Mouse (Mus musculus) bone marrow, adult 2 months (tissue): ENCODE measurements at regions not wholly inside any gene's neighbourhood (a gene's known extent, or its start where the extent isn't known, plus 50 kb on each side); places are given as distances from the start of the nearest gene placed in this dataset.

Experiments
- H3K27ac ChIP-seq: fragments of 200-500 bp; 2 replicates; pipeline ENCODE4 v1.5.1; 2012; ENCODE audit warnings: low read depth, mild to moderate bottlenecking, control low read depth, inconsistent platforms, low read length; ENCODE audit not compliant: control insufficient read depth, poor library complexity, insufficient read depth
- H3K4me1 ChIP-seq: fragments of 200-500 bp; 2 replicates; pipeline ENCODE4 v1.6.1; 2011; ENCODE audit warnings: low read length; ENCODE audit not compliant: control insufficient read depth, insufficient read depth
- H3K4me3 ChIP-seq: fragments of 200-500 bp; replicated peaks from 2 replicates; pipeline ENCODE3; 2011; ENCODE audit warnings: mild to moderate bottlenecking, low read depth, low read length, control low read depth; ENCODE audit not compliant: control insufficient read depth
- CTCF ChIP-seq: fragments of 200-500 bp; IDR thresholded peaks from 2 replicates; pipeline ENCODE4 v1.5.1; 2011; ENCODE audit warnings: low read length, control low read depth; ENCODE audit not compliant: control insufficient read depth, insufficient read depth
- POLR2A ChIP-seq: fragments of 200-500 bp; IDR thresholded peaks from 2 replicates; pipeline ENCODE4 v1.6.1; 2011; ENCODE audit warnings: low read depth, mild to moderate bottlenecking, control low read depth, low read length, borderline replicate concordance; ENCODE audit not compliant: control insufficient read depth
- WGBS: fragments of 180-500 bp; shearing (Covaris S2); methylation state at CpG from one replicate; pipeline ENCODE4 v1.1.7; 2018; 5-methylcytosine and 5-hydroxymethylcytosine counted together

GRCm38 (mm10) chr17:79177259-79177658 lies 125.6 kb downstream of the Qpct start:
- TF ChIP-seq CTCF (no peak), POLR2A (no peak)
- 74% methylated on average over 3 of the region's 3 CpGs for WGBS
- Histone ChIP-seq H3K4me3 (no peak overlapping the region), H3K4me1 (no peaks in the 10 kb centered on the region), H3K27ac (no peak overlapping the region)

- TF ChIP-seq POLR2A, result no peak
- no peak for TF ChIP-seq CTCF
- Histone ChIP-seq H3K27ac (no peak overlapping the region), H3K4me3 (no peak overlapping the region), H3K4me1 (no peaks in the 10 kb centered on the region)
- WGBS, result 70% methylated on average over 7 of the region's 7 CpGs
These were observed 124.7 kb downstream of the Qpct start for GRCm38 (mm10) chr17:79176356-79176755.

- WGBS, result 58% methylated on average over 2 of the region's 2 CpGs
- H3K4me1 ChIP-seq, result no peaks in the 10 kb centered on the region
- TF ChIP-seq CTCF (no peak), POLR2A (no peak)
- no peak overlapping the region for H3K27ac ChIP-seq
- H3K4me3 ChIP-seq, result no peak overlapping the region
These were observed 123.7 kb downstream of the Qpct start for GRCm38 (mm10) chr17:79175381-79175780.

- Histone ChIP-seq H3K4me1 (no peaks in the 10 kb centered on the region), H3K4me3 (no peak overlapping the region), H3K27ac (no peak overlapping the region)
- 81% methylated on average over 2 of the region's 2 CpGs for WGBS
- TF ChIP-seq CTCF (no peak), POLR2A (no peak)
These were observed 120.6 kb downstream of the Qpct start for GRCm38 (mm10) chr17:79172328-79172727.

GRCm38 (mm10) chr17:79170690-79171089 lies 119.0 kb downstream of the Qpct start:
- no peak overlapping the region for H3K27ac ChIP-seq
- TF ChIP-seq POLR2A, result no peak
- no peak for TF ChIP-seq CTCF
- H3K4me3 ChIP-seq, result no peak overlapping the region
- WGBS, result 82% methylated on average over 4 of the region's 4 CpGs
- H3K4me1 ChIP-seq, result no peaks in the 10 kb centered on the region

- no peak overlapping the region for H3K4me3 ChIP-seq
- H3K27ac ChIP-seq, result no peak overlapping the region
- H3K4me1 ChIP-seq, result no peaks in the 10 kb centered on the region
- TF ChIP-seq CTCF, result no peak
- TF ChIP-seq POLR2A, result no peak
- 86% methylated on average over 6 of the region's 6 CpGs for WGBS
These were observed 115.5 kb downstream of the Qpct start for GRCm38 (mm10) chr17:79167198-79167597.

GRCm38 (mm10) chr17:79164874-79165553 lies 113.3 kb downstream of the Qpct start:
- no peaks in the 10 kb centered on the region; the same call in 1 of the 2 replicates for H3K4me1 ChIP-seq
- 72% methylated on average over 5 of the region's 5 CpGs for WGBS
- no peak overlapping the region for H3K27ac ChIP-seq
- TF ChIP-seq CTCF, result no peak
- TF ChIP-seq POLR2A, result no peak
- H3K4me3 ChIP-seq, result no peak overlapping the region

GRCm38 (mm10) chr17:79163983-79164382 lies 112.3 kb downstream of the Qpct start:
- H3K4me3 ChIP-seq, result no peak overlapping the region
- 81% methylated on average over 6 of the region's 6 CpGs for WGBS
- TF ChIP-seq CTCF (no peak), POLR2A (no peak)
- H3K27ac ChIP-seq, result no peak overlapping the region
- H3K4me1 ChIP-seq, result no peaks in the 10 kb centered on the region; the same call in 1 of the 2 replicates

- TF ChIP-seq CTCF, result no peak
- TF ChIP-seq POLR2A, result no peak
- Histone ChIP-seq H3K27ac (no peak overlapping the region), H3K4me3 (no peak overlapping the region), H3K4me1 (no peaks in the 10 kb centered on the region)
- 82% methylated on average over 2 of the region's 2 CpGs for WGBS
These were observed 102.4 kb downstream of the Qpct start for GRCm38 (mm10) chr17:79154138-79154537.
